Mouse (Mus musculus) CD8-positive naive resting alpha-beta T cell, adult 2 months (primary cell): ENCODE measurements around the gene Bhlhe41.
A peak's percentile ranks its signal among the peaks of the same experiment; 100 is the strongest.

Experiments used
- DNase-seq, 2 experiments: peaks; one replicate each; pipeline ENCODE4 v3.0.0; 2022; ENCODE audit warnings: low read depth in 2 of 2, low spot score in 2 of 2

Gene Bhlhe41

GRCm38 (mm10) chr6:145872010-145872409 lies 6.7 kb upstream of the Bhlhe41 start:
- DNase-seq, result no peak

- no peak for DNase-seq
Observed at GRCm38 (mm10) chr6:145870991-145871390, 5.6 kb upstream of the Bhlhe41 start.

DNA sequence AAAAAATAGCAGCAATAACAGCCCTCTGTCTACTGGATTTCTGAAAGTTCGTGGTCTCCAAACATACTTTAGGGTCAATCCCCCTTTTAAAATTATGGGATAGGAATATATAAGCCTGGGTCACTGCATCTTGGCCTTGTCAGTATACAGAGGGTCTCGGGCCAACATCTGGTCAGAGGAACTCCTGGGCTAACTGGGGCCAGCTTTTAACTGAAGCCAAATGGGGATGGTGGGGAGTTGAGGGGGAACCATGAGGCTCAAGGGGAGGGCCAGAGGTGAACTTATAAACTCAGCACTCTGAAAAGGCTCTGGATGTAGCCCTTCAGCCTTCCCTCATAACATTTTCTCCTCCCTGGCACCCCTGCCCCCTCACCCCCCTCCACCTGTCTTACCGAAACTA lies 1.8 kb upstream of the Bhlhe41 start:
- no peak for DNase-seq

DNA sequence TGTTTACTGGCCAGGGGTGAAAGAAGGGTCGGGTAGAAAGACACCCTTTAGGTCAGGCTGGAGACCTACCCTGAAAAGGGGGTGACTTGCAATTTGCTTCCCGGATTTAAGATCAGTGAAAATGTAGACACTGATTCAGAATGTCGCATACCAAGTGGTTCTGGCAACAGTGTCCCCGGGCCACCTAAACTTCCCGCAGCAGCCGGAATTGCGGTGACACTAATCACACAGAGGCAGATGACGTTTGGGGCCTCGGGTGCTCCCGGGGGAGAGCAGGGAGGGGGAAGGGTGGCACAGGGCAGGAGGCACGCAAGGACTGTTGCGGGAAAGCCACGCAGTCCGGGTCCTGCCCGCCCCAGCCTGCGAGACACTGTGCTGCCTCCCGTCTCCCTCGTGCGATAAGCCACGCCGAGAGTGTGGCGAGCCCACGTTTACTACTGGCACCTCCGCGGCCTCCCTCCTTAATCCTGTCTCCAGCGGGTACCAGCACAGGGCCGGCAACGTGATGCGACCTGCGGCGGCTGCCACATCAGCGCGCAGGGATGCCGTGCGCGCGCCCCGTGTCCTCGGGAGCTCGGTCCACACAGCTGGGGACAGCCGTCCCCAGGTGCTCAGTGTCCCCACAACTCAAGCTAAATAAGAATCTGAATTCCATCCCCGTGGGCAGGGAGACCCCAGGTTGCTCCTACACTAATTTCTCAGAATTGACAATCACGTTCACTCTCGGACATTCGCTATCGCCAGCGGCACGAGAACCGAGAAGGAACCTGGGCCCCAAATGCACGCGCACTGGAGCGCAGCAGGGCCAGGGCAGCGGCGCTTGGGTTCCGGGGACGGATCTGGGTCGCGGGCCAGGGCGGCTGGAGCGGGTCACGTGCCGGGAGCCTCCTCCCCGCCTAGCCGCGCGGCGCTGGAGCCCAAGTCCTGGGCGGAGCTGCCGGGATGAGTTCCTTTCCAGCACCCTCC lies 811 bp upstream of the Bhlhe41 start:
- no peak for DNase-seq

DNA sequence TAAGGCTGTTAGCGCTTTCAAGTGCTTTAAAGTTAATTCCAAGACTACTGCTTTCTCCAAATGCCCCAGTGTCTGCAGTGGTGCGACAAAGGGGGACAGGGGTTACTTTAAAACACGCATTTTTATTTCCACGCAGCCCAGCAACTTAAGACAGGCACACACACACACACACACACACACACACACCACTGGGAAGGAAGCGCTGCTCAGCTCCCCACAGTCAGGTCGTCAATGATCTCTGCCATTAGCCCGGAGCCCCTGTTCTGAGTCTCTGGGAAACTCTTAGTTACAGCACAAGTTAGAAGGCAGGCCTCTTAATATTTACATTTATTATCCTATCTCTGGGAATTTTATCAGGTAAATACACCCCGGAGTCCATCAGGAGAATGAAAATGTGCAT lies 1.2 kb downstream of the Bhlhe41 start:
- DNase-seq, result no peak

GRCm38 (mm10) chr6:145863065-145863971 lies 2.0 kb downstream of the Bhlhe41 start:
- no peak for DNase-seq

GRCm38 (mm10) chr6:145862739-145863064 lies 2.7 kb downstream of the Bhlhe41 start:
- no peak for DNase-seq

GRCm38 (mm10) chr6:145862321-145862720 lies 3.0 kb downstream of the Bhlhe41 start:
- no peak for DNase-seq

- no peak for DNase-seq
Observed at GRCm38 (mm10) chr6:145861462-145862227, 3.7 kb downstream of the Bhlhe41 start.

GRCm38 (mm10) chr6:145860350-145860749 lies 5.0 kb downstream of the Bhlhe41 start:
- DNase-seq, result peak in 1 of 2 experiments; percentile 9

DNA sequence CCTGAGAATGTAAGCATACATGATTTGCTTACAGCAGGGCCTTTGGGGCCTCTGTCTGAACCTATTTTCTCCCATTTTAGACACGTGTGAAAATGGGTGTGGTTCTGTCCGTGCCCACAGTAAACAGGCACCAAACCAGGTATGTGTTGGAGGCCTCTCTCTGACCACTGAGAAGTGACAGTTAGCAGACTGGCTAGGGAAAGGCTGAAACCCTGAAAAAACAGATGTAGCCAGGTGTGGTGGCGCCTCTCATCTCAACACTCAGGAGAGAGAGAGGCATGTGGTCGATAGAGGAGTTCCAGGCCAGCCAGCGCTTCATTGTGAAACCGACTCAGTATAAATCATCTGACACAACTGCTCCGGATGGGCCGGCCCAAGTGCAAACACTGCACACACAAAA lies 6.9 kb downstream of the Bhlhe41 start:
- no peak for DNase-seq

DNA sequence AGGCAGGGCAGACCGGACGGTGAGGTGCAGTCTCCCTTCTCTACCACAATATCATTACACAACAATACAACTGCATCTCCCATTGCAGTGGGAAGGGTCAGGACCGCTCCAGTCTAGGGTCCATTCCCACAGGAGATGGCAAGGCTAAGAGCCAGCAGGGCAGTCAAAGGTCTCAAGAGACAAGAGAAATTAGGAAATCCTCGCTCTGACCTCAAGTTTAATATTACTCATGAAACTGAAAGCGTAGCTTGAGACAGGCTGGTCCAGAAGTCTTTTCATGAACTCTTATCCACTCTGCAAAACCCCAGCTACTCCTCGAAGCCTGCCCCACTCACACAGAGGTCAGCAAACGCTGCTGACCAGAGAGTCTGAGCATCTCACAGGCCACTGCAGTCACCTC lies 7.9 kb downstream of the Bhlhe41 start:
- no peak for DNase-seq

DNA sequence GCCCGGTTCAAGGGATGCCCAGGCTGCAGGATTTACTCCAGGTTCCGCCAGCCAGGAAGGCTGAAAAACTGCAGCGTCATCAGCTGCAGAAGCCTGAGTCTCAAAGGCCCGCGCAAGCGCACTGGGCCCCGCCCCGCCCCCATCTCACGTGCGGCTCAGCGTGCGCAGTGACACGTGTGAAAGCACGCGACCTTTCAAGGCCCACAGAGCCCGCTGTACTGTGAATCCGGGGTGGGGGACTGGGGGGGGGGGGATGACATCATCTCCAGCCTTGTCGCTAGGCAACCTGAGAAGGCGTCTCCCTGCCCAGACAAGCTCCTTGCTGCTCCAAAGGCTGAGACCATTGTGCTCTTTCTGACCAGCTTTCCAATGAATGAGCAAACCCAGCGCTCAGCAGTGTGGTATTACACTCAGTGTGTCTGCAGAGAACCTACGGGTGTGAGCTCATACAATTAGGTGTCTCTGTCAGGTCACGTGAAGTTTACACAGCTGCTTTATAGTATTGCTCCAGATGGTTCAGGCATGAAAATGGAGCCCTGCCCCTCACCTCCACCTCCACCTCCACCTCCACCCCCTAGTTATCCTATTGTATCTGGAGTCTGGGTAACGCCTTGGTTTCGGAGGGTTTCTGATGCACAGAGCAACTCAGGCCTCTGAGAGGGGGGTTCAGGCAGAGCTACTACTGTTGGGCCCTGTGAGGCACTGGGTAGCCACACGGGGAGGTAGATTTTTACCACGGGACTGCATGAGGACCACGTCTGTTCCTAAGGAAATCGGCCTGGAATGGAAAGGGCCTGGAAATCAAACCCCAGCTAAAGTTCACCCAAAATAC lies 9.4 kb downstream of the Bhlhe41 start:
- DNase-seq, result peak; percentile 44 to 79

- no peak for DNase-seq
Observed at GRCm38 (mm10) chr6:145854756-145855155, 10.6 kb downstream of the Bhlhe41 start.

GRCm38 (mm10) chr6:145853356-145854079 lies 11.8 kb downstream of the Bhlhe41 start:
- no peak for DNase-seq

GRCm38 (mm10) chr6:145852708-145853107 lies 12.7 kb downstream of the Bhlhe41 start:
- no peak for DNase-seq

- no peak for DNase-seq
Observed at GRCm38 (mm10) chr6:145851956-145852355, 13.4 kb downstream of the Bhlhe41 start.

DNA sequence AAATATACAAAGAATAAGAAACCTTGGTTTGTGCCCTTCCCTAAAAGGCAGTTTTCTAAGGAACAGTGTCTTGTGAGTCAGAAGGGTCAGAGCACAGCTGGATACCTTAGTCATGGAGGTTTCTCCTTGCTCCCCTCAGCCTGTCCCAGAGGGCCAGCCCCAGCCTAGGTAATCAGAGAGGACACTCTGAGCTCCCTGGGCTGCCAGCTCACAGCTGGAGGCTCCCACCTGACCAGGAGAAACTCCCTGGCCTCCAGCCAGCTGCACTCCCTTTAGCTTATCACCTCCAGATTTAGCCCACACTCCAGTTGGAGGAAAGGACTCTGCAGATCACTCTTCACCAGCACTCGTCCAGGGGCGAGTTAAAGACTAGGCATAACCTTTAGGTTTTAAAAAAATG lies 14.6 kb downstream of the Bhlhe41 start:
- DNase-seq, result no peak

GRCm38 (mm10) chr6:145847661-145848060 lies 17.7 kb downstream of the Bhlhe41 start:
- no peak for DNase-seq

- no peak for DNase-seq
Observed at GRCm38 (mm10) chr6:145846948-145847347, 18.4 kb downstream of the Bhlhe41 start.
